Mouse (Mus musculus) megakaryocyte, embryonic 14.5 days (primary cell): ENCODE measurements around the gene Snapc1. TPM values are rescaled to one million over a fixed set of nuclear protein-coding genes. Genes with fewer than 3 reads are reported as not detected.

ENCODE experiments used
- H3K27me3 ChIP-seq: replicated peaks from 2 replicates; pipeline ENCODE3; 2012; ENCODE audit warnings: inconsistent platforms
- H3K36me3 ChIP-seq: replicated peaks from 2 replicates; pipeline ENCODE3; 2012; ENCODE audit warnings: low read length, inconsistent platforms, mixed read lengths
- H3K4me1 ChIP-seq: 2 replicates; pipeline ENCODE4 v1.6.1; 2012; ENCODE audit warnings: inconsistent platforms
- H3K4me3 ChIP-seq: replicated peaks from 2 replicates; pipeline ENCODE3; 2012; ENCODE audit warnings: moderate library complexity, mild to moderate bottlenecking, inconsistent platforms
- H3K9me3 ChIP-seq: 2 replicates; pipeline ENCODE4 v1.6.1; 2012; ENCODE audit warnings: inconsistent platforms
- FLI1 ChIP-seq: IDR thresholded peaks from 2 replicates; pipeline ENCODE4 v1.6.1; 2012; ENCODE audit warnings: low read length, inconsistent platforms, mixed read lengths
- GATA1 ChIP-seq: IDR thresholded peaks from 3 replicates; pipeline ENCODE4 v1.6.1; 2012; ENCODE audit warnings: mixed read lengths, low read length, inconsistent platforms, borderline replicate concordance
- polyA plus RNA-seq: library from polyadenylated mRNA; stranded (reverse); fragments of >175 nt; gene quantifications from 2 replicates; pipeline ENCODE4 v1.2.3, GENCODE M21; 2012; ENCODE audit warnings: low replicate concordance; ENCODE audit not compliant: insufficient read depth

Gene Snapc1
- polyA plus RNA-seq, 1 experiment, result 5.8 TPM

DNA sequence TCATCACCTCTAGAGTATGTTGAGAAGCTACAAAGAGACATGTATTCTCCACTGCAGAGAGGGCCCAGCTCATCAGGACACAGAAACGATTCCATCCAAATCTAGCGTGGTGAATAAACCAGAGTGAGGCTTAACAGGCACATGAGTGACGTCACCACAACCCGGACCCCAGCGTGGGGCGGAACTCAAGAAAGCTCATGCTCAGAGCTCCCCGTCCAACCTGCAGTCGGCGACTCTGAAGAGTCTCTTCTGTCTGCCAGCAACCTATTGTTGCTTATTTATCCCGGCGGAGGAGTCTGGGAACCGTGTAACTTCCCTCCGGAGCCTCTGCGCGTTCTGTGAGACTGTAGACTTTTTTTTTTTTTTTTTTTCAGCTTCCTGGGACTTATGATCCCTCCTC lies 11.4 kb upstream of the Snapc1 start:
- Histone ChIP-seq H3K9me3 (no peaks in the 10 kb centered on the region), H3K4me3 (no peak overlapping the region), H3K4me1 (peaks cover 39% of the 10 kb centered on the region), H3K36me3 (peaks cover 17% of the 10 kb centered on the region), H3K27me3 (no peaks in the 10 kb centered on the region)
- TF ChIP-seq FLI1 (no peak), GATA1 (no peak)

DNA sequence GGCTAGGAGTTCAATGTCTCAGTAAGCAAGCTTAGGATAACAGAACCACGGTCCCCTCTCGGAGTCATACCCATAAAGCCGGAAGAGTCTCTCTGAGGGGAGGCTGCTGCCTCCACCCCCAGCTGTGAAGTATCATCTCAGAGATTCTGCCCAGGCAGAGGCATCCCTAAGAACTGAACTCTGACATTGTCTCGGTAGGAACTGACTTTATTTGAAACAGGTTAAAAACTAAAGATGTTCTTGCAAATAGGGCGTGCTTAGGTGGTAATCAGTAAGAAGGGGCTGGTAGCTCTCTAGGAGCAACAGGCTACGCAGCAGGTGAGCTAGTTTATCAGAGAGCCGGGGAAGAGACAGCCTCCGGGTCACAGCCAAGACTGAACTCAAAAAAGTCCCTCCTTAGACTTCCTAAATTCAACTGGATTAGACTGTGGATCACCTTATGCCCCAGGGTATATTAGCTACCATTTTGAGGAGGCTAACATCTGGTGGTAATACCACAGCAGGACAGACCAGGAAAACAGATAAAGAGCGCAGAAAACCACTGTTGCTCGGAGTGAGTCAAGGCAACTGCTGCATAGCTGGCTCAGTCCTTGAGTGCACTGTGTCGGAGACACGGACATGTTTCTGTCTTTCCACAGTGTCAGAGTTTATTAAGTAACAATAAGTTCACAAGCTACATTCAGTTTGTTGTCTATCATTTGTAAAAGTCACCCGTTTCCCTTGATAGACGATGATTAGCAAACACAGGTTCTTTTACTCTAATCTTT lies 10.7 kb upstream of the Snapc1 start:
- H3K27me3 ChIP-seq, result no peaks in the 10 kb centered on the region
- peak overlapping the region; percentile 81 for H3K4me3 ChIP-seq
- TF ChIP-seq GATA1 (peak; percentile 51; the same call in 1 of the 3 replicates), FLI1 (no peak)
- H3K36me3 ChIP-seq, result peaks cover 12% of the 10 kb centered on the region
- H3K4me1 ChIP-seq, result peaks cover 39% of the 10 kb centered on the region
- no peaks in the 10 kb centered on the region for H3K9me3 ChIP-seq

DNA sequence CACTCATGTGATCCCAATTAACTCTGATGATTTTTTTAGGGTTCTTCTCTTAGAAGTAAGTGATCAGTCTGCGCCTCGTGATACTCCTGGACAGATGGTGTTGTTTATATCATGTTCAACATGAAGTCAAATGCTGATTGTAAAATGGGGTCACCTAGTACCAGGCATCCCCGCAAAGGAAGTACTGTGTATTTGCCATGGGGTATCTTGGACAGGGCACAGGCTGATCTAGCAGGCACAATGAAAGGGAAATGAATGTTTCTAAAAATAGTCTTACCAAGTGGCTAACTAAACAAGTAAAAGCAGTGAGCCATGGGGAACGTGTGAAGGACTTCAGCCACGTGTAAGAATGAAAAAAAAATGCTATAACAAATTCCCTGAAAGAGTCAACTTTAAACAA lies 9.5 kb upstream of the Snapc1 start:
- H3K27me3 ChIP-seq, result no peaks in the 10 kb centered on the region
- H3K9me3 ChIP-seq, result no peaks in the 10 kb centered on the region
- peaks cover 39% of the 10 kb centered on the region for H3K4me1 ChIP-seq
- H3K4me3 ChIP-seq, result peak overlapping the region; percentile 67
- H3K36me3 ChIP-seq, result peaks cover under 1% of the 10 kb centered on the region
- no peak for TF ChIP-seq GATA1
- TF ChIP-seq FLI1, result no peak

DNA sequence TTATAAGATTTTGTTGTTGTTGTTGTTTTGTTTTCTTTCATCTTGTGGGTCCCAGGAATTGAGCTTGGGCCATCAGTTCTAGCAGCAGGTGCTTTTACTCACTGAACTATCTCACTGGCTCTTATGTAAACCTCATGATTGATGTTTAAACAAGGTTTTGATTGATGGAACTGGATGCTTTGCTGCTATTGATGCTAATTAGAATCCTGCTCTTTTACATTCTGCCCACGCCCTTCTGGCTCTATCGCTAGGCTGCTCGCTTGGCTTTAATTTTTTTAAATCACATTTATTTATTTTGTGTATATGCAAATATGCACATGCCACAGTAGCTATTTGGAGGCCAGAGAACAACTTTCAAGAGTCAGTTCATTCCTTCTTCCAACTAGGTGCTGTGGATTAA lies 6.6 kb upstream of the Snapc1 start:
- no peak for TF ChIP-seq FLI1
- no peak for TF ChIP-seq GATA1
- Histone ChIP-seq H3K27me3 (no peaks in the 10 kb centered on the region), H3K36me3 (no peaks in the 10 kb centered on the region), H3K9me3 (no peaks in the 10 kb centered on the region), H3K4me3 (no peak overlapping the region), H3K4me1 (peaks cover 47% of the 10 kb centered on the region)

GRCm38 (mm10) chr12:73958830-73959229 lies 5.5 kb upstream of the Snapc1 start:
- no peaks in the 10 kb centered on the region for H3K36me3 ChIP-seq
- TF ChIP-seq FLI1 (no peak), GATA1 (no peak)
- no peaks in the 10 kb centered on the region for H3K9me3 ChIP-seq
- H3K4me3 ChIP-seq, result no peak overlapping the region
- no peaks in the 10 kb centered on the region for H3K27me3 ChIP-seq
- H3K4me1 ChIP-seq, result peaks cover 40% of the 10 kb centered on the region

DNA sequence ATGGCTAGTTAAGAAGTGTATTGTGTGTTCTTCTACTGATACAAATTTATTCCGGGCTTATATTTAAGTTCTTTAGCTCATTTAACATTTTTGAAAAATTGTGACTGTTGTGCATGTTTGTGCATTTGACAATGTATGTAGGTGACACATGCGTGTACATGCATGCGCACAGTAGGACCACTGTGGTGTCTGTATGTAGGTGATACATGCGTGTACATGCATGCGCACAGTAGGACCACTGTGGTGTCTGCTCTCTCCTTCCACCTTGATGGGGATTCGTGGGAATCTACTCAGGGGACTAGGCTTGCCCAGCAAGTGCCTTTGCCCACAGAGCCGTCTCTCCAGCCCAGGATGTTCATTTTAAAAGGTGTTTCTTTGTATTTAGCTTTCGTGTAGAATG lies 4.9 kb downstream of the Snapc1 start:
- TF ChIP-seq FLI1 (no peak), GATA1 (no peak)
- Histone ChIP-seq H3K27me3 (no peaks in the 10 kb centered on the region), H3K4me1 (peaks cover 17% of the 10 kb centered on the region), H3K36me3 (peaks cover 72% of the 10 kb centered on the region), H3K9me3 (peaks cover 15% of the 10 kb centered on the region), H3K4me3 (no peak overlapping the region)

DNA sequence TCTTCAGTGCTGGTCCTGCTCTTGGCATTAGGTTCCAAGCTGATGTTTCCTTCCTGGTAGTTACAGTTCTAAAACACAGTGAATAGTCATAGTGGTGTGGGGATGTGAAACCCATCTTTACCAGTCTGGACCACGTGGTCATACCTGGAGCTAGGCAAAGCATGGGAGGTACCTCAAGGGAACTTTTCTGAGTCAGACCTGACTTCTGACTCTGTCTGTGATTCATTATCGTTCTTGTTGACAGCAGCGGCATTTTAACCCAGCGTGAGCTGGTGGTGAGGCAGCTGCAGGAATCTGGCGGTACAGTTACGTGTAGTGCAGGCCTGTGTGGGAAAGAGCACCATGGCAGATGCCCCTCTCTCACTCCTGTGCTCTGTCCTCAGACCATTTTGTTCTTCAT lies 10.3 kb downstream of the Snapc1 start:
- no peak for TF ChIP-seq FLI1
- TF ChIP-seq GATA1, result no peak
- H3K9me3 ChIP-seq, result peaks cover 15% of the 10 kb centered on the region
- H3K27me3 ChIP-seq, result no peaks in the 10 kb centered on the region
- peaks cover 98% of the 10 kb centered on the region for H3K36me3 ChIP-seq
- peaks cover 7% of the 10 kb centered on the region; the same call in 1 of the 2 replicates for H3K4me1 ChIP-seq
- H3K4me3 ChIP-seq, result no peak overlapping the region

DNA sequence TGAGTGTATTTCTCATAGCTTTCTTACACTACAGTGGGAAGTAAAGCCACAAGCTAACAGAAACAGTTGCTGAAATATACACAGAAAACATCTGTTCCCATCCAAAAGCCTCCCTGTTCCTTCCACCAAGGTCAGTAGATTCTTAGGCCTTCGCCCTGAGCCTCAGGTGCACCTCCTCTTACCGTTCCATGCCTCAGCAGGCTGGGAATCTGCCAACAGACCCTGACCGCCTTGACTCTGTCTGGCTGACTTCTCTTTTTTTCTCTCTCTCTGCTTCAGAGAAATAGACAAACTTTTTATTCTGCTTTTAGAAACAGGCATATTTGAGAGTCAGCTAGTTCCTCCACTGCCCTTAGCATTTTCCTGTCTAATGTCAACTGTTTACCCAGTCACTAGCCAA lies 13.9 kb downstream of the Snapc1 start:
- Histone ChIP-seq H3K27me3 (no peaks in the 10 kb centered on the region), H3K36me3 (peaks cover 96% of the 10 kb centered on the region), H3K9me3 (no peaks in the 10 kb centered on the region), H3K4me3 (no peak overlapping the region), H3K4me1 (peaks cover 7% of the 10 kb centered on the region; the same call in 1 of the 2 replicates)
- no peak for TF ChIP-seq GATA1
- no peak for TF ChIP-seq FLI1

DNA sequence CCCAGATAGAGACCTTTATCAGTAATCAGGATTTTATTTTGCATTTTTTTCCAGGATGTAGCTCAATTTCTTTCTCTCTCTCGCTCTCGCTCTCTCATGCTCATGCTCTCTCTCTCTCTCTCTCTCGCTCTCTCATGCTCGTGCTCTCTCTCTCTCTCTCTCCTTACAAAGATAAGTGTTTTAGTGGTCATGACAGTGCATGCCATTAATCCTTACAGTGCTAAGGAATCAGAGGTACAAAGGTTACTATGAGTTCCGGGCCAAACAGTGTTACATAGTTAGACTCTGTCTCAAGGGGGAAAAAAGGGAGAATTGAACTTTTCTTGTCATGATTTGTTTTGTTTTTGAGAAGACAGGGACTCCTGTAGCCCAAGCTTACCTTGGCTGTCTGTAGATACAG lies 15.4 kb downstream of the Snapc1 start:
- no peak for TF ChIP-seq GATA1
- no peak for TF ChIP-seq FLI1
- peaks cover 97% of the 10 kb centered on the region for H3K36me3 ChIP-seq
- H3K27me3 ChIP-seq, result no peaks in the 10 kb centered on the region
- H3K9me3 ChIP-seq, result no peaks in the 10 kb centered on the region
- peaks cover 7% of the 10 kb centered on the region; the same call in 1 of the 2 replicates for H3K4me1 ChIP-seq
- H3K4me3 ChIP-seq, result no peak overlapping the region

GRCm38 (mm10) chr12:73982533-73982932 lies 18.3 kb downstream of the Snapc1 start:
- H3K9me3 ChIP-seq, result no peaks in the 10 kb centered on the region
- H3K4me3 ChIP-seq, result no peak overlapping the region
- peaks cover 98% of the 10 kb centered on the region for H3K36me3 ChIP-seq
- peaks cover 7% of the 10 kb centered on the region; the same call in 1 of the 2 replicates for H3K4me1 ChIP-seq
- H3K27me3 ChIP-seq, result no peaks in the 10 kb centered on the region
- no peak for TF ChIP-seq FLI1
